Mouse (Mus musculus) leukemia stem cell, adult 10-12 weeks (primary cell): Measurements from ENCODE around the gene Clpp. TPM values are rescaled to one million over a fixed set of nuclear protein-coding genes. Genes with fewer than 3 reads are reported as not detected.

Experiments used
- polyA plus RNA-seq: library from polyadenylated mRNA; stranded (reverse); fragments of >175 nt; gene quantifications from 2 replicates; pipeline ENCODE4 v1.2.3, GENCODE M21; 2012; ENCODE audit warnings: low replicate concordance

The Clpp gene
- 77.6 and 206 TPM in 2 replicates for polyA plus RNA-seq

GRCm38 (mm10) chr17:56990115-56990746 lies at the start of gene Clpp:
Clpp (plus strand) TSS chr17:56990305.

GRCm38 (mm10) chr17:56982013-56982412 lies 8.1 kb upstream of the Clpp start, which contains the start of gene Acer1:
Acer1 (minus strand) TSS chr17:56982126.

GRCm38 (mm10) chr17:56997029-56997667 lies 7.0 kb downstream of the Clpp start, which contains the start of gene Alkbh7:
Alkbh7 (plus strand) TSS chr17:56997339.

GRCm38 (mm10) chr17:56999968-57000609 lies 10.0 kb downstream of the Clpp start, which contains the start of gene Pspn:
Pspn (minus strand) TSS chr17:57000018.

GRCm38 (mm10) chr17:57011236-57012141 lies 21.4 kb downstream of the Clpp start, which contains the start of the genes Gtf2f1 and Gm17949:
Gtf2f1 (minus strand) TSS chr17:57011288.
Gm17949 (plus strand) TSS chr17:57011469.

GRCm38 (mm10) chr17:57030931-57031660 lies 41.0 kb downstream of the Clpp start, which contains the start of gene Khsrp:
Khsrp (minus strand) TSS chr17:57031522.

GRCm38 (mm10) chr17:57041554-57041953 lies 51.4 kb downstream of the Clpp start, which contains the start of gene Slc25a41:
Slc25a41 (minus strand) TSS chr17:57041654.

Other genes with a start within 250 kb of the Clpp start
- gene Nrtn, start 232.8 kb upstream of the Clpp start, polyA plus RNA-seq, result 1.7 and 2.5 TPM in 2 replicates
- gene Dus3l, start 225.5 kb upstream of the Clpp start, polyA plus RNA-seq, result 63.0 and 71.4 TPM in 2 replicates
- gene Prr22, start 220.1 kb upstream of the Clpp start, polyA plus RNA-seq, result 22.2 and 50.3 TPM in 2 replicates
- gene Rfx2, start 159.3 kb upstream of the Clpp start, polyA plus RNA-seq, result 80.3 and 90.4 TPM in 2 replicates
- gene Acsbg2, start 115.9 kb upstream of the Clpp start, polyA plus RNA-seq, result not detected in 2 replicates
- gene 1700061G19Rik, start 114.8 kb upstream of the Clpp start, polyA plus RNA-seq, result not detected in 2 replicates
- gene Mllt1, start 54.9 kb upstream of the Clpp start, polyA plus RNA-seq, result 120 and 136 TPM in 2 replicates
- gene Acer1, start 8.2 kb upstream of the Clpp start, polyA plus RNA-seq, result not detected in 2 replicates
- 20.6 and 31.9 TPM in 2 replicates for gene Alkbh7, start 7.0 kb downstream of the Clpp start, polyA plus RNA-seq
- gene Pspn, start 9.7 kb downstream of the Clpp start, polyA plus RNA-seq, result 2.3 and 3.1 TPM in 2 replicates
- 144 and 226 TPM in 2 replicates for gene Gtf2f1, start 21.0 kb downstream of the Clpp start, polyA plus RNA-seq
- gene Gm17949, start 21.2 kb downstream of the Clpp start, polyA plus RNA-seq, result not detected in 2 replicates
- 758 and 1,065 TPM in 2 replicates for gene Khsrp, start 41.2 kb downstream of the Clpp start, polyA plus RNA-seq
- not detected in 2 replicates for gene Slc25a41, start 51.3 kb downstream of the Clpp start, polyA plus RNA-seq
- 5.3 and 6.2 TPM in 2 replicates for gene Crb3, start 68.8 kb downstream of the Clpp start, polyA plus RNA-seq
- gene Slc25a23, start 69.6 kb downstream of the Clpp start, polyA plus RNA-seq, result 4.9 and 6.2 TPM in 2 replicates
- gene Dennd1c, start 88.2 kb downstream of the Clpp start, polyA plus RNA-seq, result 25.4 and 34.0 TPM in 2 replicates
- 0.23 and 0.25 TPM in 2 replicates for gene Tubb4a, start 97.5 kb downstream of the Clpp start, polyA plus RNA-seq
- 0.18 and 0.27 TPM in 2 replicates for gene Tnfsf9, start 115.0 kb downstream of the Clpp start, polyA plus RNA-seq
- gene Cd70, start 159.5 kb downstream of the Clpp start, polyA plus RNA-seq, result not detected in 2 replicates
- 0.85 and 0.98 TPM in 2 replicates for gene Tnfsf14, start 203.9 kb downstream of the Clpp start, polyA plus RNA-seq
- 1.6 and 2.3 TPM in 2 replicates for gene C3, start 237.8 kb downstream of the Clpp start, polyA plus RNA-seq